Mouse (Mus musculus): ENCODE measurements around the gene Cpne6. TPM values are rescaled to one million over a fixed set of nuclear protein-coding genes. Genes with fewer than 3 reads are reported as not detected.

Cpne6 gene
- polyA plus RNA-seq, 1 experiment, result 0.06 TPM

DNA sequence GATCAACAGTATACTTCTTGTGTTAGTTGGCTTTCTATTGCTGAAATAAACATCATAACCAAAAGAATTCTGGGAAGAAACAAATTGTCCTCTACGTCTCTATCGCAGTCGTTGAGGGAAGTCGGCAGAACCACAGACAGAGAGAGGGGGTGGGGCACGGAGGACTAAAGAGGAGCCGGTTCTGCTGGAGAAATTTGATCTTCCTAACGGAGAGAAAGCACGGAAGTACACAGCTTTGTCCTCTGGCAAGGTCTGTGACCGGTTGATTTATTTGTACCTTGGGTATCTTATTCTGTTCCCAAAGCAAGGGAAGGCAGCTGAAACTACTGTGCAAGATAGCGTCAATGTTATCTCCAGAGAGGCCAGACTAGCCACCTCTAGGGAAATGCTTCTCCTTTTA, 39.4 kb upstream of the Cpne6 start:
- Histone ChIP-seq H3K36me3 (ENCODE audit: control insufficient read depth, insufficient read depth, low read length) (no peaks in the 10 kb centered on the region), H3K27ac (ENCODE audit: control insufficient read depth, insufficient read depth, low read depth, low read length) (no peak overlapping the region), H3K27me3 (ENCODE audit: control insufficient read depth, insufficient read depth, low read length) (no peaks in the 10 kb centered on the region), H3K4me1 (ENCODE audit: control insufficient read depth, insufficient read depth, low read length) (peaks cover 4% of the 10 kb centered on the region), H3K4me3 (ENCODE audit: control insufficient read depth, low read depth, low read length) (no peak overlapping the region)
- TF ChIP-seq CTCF (IDR thresholded peaks at IDR 0.05; ENCODE audit: control insufficient read depth, insufficient read depth, insufficient replicate concordance, low read depth, low read length) (no peak), POLR2A (IDR thresholded peaks at IDR 0.05; ENCODE audit: control insufficient read depth, low read depth, low read length) (no peak)

DNA sequence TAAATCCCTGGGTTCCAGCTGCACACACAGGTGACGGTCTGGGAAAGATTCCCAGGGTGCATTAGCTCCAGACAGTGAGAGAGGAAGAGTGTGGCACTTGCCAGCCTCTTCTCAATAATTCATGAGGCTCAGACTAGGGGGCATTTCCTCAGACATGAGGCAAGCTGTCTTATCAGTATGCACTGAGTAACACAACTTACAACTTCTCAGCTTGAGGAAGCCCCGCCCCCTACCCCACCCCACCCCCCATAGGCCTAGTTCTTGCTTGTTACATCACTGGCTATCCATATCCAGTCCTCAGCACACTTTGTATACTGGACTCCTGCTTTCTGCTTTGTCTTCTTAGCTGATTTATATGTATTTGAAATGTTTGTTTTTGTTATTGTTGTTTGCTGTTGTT, 34.6 kb upstream of the Cpne6 start:
- Histone ChIP-seq H3K4me3 (ENCODE audit: control insufficient read depth, low read depth, low read length) (no peak overlapping the region), H3K27ac (ENCODE audit: control insufficient read depth, insufficient read depth, low read depth, low read length) (no peak overlapping the region), H3K4me1 (ENCODE audit: control insufficient read depth, insufficient read depth, low read length) (peaks cover 14% of the 10 kb centered on the region), H3K36me3 (ENCODE audit: control insufficient read depth, insufficient read depth, low read length) (no peaks in the 10 kb centered on the region), H3K27me3 (ENCODE audit: control insufficient read depth, insufficient read depth, low read length) (no peaks in the 10 kb centered on the region)
- TF ChIP-seq CTCF (IDR thresholded peaks at IDR 0.05; ENCODE audit: control insufficient read depth, insufficient read depth, insufficient replicate concordance, low read depth, low read length), result no peak

DNA sequence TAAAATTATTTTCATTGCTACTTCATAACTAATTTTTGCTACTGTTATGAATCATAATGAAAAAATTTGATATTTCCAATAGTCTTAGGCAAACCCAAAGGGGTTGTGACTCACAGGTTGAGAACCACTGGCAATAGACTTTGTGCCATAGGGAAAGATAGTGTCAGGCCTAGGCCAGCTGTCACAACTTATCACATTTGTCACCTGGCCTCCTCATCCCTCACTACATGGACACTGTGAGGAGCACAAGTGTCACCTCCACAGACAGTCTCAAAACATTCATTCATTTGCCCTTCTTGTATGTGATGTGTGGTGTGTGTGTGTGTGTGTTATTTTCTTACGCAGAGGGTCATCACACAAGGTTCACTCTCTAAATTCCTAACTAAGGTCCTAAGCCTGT, 32.8 kb upstream of the Cpne6 start:
- no peaks in the 10 kb centered on the region for H3K27me3 ChIP-seq (ENCODE audit: control insufficient read depth, insufficient read depth, low read length)
- no peak overlapping the region for H3K27ac ChIP-seq (ENCODE audit: control insufficient read depth, insufficient read depth, low read depth, low read length)
- TF ChIP-seq POLR2A (IDR thresholded peaks at IDR 0.05; ENCODE audit: control insufficient read depth, low read depth, low read length), result no peak
- TF ChIP-seq CTCF (IDR thresholded peaks at IDR 0.05; ENCODE audit: control insufficient read depth, insufficient read depth, insufficient replicate concordance, low read depth, low read length), result no peak
- H3K4me3 ChIP-seq (ENCODE audit: control insufficient read depth, low read depth, low read length), result no peak overlapping the region
- no peaks in the 10 kb centered on the region for H3K36me3 ChIP-seq (ENCODE audit: control insufficient read depth, insufficient read depth, low read length)
- peaks cover 11% of the 10 kb centered on the region for H3K4me1 ChIP-seq (ENCODE audit: control insufficient read depth, insufficient read depth, low read length)

DNA sequence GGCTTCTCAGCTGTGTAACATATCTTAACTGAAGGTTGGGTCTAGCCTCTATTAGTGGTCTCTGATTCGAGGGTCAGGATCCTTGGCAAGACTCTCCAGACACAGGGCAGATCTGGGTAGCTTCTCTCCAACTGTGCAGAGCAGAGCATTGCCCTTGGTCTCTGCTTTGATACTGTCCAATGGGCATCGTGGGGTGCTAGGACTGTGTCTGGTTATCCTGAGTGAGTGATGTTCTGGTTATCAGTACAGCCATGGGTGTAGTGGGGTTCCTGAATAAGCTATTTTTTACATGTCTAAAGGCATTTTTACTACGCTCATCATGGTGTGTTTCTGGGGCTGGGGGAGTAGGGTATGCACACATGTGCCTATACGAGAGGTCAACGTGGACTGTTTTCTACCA, 32.4 kb upstream of the Cpne6 start:
- peaks cover 11% of the 10 kb centered on the region for H3K4me1 ChIP-seq (ENCODE audit: control insufficient read depth, insufficient read depth, low read length)
- H3K36me3 ChIP-seq (ENCODE audit: control insufficient read depth, insufficient read depth, low read length), result no peaks in the 10 kb centered on the region
- no peak overlapping the region for H3K27ac ChIP-seq (ENCODE audit: control insufficient read depth, insufficient read depth, low read depth, low read length)
- no peak overlapping the region for H3K4me3 ChIP-seq (ENCODE audit: control insufficient read depth, low read depth, low read length)
- TF ChIP-seq POLR2A (IDR thresholded peaks at IDR 0.05; ENCODE audit: control insufficient read depth, low read depth, low read length), result no peak
- no peak for TF ChIP-seq CTCF (IDR thresholded peaks at IDR 0.05; ENCODE audit: control insufficient read depth, insufficient read depth, insufficient replicate concordance, low read depth, low read length)
- H3K27me3 ChIP-seq (ENCODE audit: control insufficient read depth, insufficient read depth, low read length), result no peaks in the 10 kb centered on the region

DNA sequence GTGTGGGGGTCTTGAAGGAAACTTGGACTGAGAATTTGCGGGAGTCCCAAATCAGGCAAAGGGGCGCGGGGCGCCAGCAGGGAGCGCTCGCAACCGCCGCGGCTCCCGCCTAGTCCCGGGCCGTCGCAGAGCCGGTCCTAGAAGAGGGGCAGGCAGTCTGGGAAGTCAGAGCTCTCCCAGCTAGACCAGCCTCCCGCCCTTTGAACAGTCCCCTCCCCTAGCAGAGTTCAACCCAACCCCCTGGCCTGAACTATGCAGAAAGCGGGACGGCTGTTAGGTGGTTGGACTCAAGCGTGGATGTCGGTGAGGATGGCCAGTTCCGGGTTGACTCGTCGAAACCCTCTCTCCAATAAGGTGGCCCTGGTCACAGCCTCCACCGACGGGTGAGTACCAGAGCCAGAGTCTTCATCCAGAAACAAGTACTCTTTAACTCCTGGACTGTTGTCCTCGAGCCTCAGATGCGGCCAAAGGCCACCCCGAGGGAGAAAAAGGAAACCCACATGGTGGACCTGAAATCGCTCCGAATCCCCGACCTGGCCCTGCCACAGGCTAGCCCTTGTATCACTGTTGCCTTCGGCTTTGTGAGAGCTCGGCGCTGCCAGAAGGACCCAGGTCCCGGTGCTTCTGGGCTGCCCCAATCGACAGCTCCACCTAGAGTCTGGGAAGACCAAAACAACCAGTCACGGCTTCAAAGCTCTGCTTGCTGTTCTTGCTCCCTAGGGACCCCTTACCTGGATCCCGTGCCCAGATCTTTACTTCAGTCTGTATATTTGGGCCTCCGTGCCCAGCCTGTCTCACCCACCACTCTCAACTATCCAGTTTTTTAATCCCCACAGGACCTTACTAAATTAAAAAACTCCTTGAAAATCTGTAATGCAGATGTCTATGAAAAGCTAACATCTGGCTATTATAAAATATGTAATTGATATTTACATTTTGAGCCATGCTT, 31.3 kb upstream of the Cpne6 start, which contains the start of gene Dhrs4:
TSS of gene Dhrs4 (plus strand) at position 108 of the 949 bp plus-strand sequence.
- Histone ChIP-seq H3K36me3 (ENCODE audit: control insufficient read depth, insufficient read depth, low read length) (no peaks in the 10 kb centered on the region), H3K27ac (ENCODE audit: control insufficient read depth, insufficient read depth, low read depth, low read length) (peak within 1 kb of the TSS; percentile 51), H3K27me3 (ENCODE audit: control insufficient read depth, insufficient read depth, low read length) (no peaks in the 10 kb centered on the region), H3K4me3 (ENCODE audit: control insufficient read depth, low read depth, low read length) (peak within 1 kb of the TSS; percentile 89), H3K4me1 (ENCODE audit: control insufficient read depth, insufficient read depth, low read length) (peaks cover 11% of the 10 kb centered on the region)
- TF ChIP-seq POLR2A (IDR thresholded peaks at IDR 0.05; ENCODE audit: control insufficient read depth, low read depth, low read length), result peak; percentile 51
- peak; percentile 43; the same call in 1 of the 2 replicates for TF ChIP-seq CTCF (IDR thresholded peaks at IDR 0.05; ENCODE audit: control insufficient read depth, insufficient read depth, insufficient replicate concordance, low read depth, low read length)

DNA sequence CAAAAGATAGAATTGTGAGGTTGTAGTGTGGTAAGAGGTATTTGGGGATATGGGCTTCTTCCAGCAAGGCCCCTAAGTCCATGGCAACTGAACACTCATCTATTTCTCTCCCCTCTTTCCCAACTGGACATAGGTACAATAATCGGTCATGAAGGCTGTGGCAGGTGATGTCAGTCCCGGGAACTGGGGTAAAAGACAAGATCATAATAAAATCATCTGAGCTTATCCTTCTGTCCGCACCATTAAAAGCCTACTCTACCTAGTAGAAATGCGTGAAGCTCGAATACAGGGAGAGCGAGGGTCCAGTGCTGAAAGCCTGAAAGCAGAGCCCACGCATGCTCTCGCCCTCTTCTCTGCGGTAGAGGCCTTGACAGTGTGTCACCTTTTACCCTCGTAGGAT, 30.6 kb upstream of the Cpne6 start:
- peaks cover 11% of the 10 kb centered on the region for H3K4me1 ChIP-seq (ENCODE audit: control insufficient read depth, insufficient read depth, low read length)
- TF ChIP-seq CTCF (IDR thresholded peaks at IDR 0.05; ENCODE audit: control insufficient read depth, insufficient read depth, insufficient replicate concordance, low read depth, low read length), result no peak
- H3K36me3 ChIP-seq (ENCODE audit: control insufficient read depth, insufficient read depth, low read length), result no peaks in the 10 kb centered on the region
- H3K27me3 ChIP-seq (ENCODE audit: control insufficient read depth, insufficient read depth, low read length), result no peaks in the 10 kb centered on the region
- H3K4me3 ChIP-seq (ENCODE audit: control insufficient read depth, low read depth, low read length), result peak overlapping the region; percentile 54
- H3K27ac ChIP-seq (ENCODE audit: control insufficient read depth, insufficient read depth, low read depth, low read length), result no peak overlapping the region

DNA sequence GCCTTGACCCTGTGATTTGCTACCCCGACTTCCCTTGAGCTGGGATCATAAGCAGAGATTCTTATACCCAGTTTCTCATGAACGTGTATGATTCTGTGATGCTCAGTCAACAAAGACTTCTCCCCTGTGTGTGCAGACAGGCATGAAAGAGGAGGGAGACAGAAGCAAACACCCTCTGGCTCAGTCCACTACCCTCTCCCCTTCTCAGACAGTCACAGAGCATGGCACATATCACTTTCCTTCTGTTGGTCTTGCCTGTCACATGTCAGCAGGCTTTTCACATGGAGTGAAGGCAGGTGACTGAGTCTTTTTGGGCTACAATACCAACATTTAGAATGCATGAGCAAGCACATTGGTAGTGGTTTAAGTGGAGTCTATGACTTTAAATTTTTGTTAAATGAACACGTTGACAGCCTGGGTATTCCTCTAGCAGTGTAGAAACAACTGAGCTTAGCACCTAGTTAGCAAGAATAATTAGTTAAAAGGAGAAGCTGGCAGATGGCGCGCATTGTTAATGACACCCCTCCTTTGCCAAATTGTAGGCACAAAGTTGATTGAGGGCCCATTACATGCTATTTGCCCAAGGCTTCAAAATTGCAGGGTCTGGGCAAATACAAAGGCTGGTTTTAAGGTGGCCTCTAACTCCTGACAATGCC, 25.7 kb upstream of the Cpne6 start:
- Histone ChIP-seq H3K27ac (ENCODE audit: control insufficient read depth, insufficient read depth, low read depth, low read length) (no peak overlapping the region), H3K4me1 (ENCODE audit: control insufficient read depth, insufficient read depth, low read length) (peaks cover 5% of the 10 kb centered on the region), H3K36me3 (ENCODE audit: control insufficient read depth, insufficient read depth, low read length) (no peaks in the 10 kb centered on the region), H3K4me3 (ENCODE audit: control insufficient read depth, low read depth, low read length) (no peak overlapping the region), H3K27me3 (ENCODE audit: control insufficient read depth, insufficient read depth, low read length) (no peaks in the 10 kb centered on the region)
- TF ChIP-seq POLR2A (IDR thresholded peaks at IDR 0.05; ENCODE audit: control insufficient read depth, low read depth, low read length) (no peak), CTCF (IDR thresholded peaks at IDR 0.05; ENCODE audit: control insufficient read depth, insufficient read depth, insufficient replicate concordance, low read depth, low read length) (no peak)
